Mouse (Mus musculus): ENCODE measurements at regions not wholly inside any gene's neighbourhood (a gene's known extent, or its start where the extent isn't known, plus 50 kb on each side); places are given as distances from the start of the nearest gene placed in this dataset.

GRCm38 (mm10) chr1:166796362-166796925, 114.8 kb upstream of the Fmo9 start:
- no peak for TF ChIP-seq CTCF (IDR thresholded peaks at IDR 0.05; ENCODE audit: extremely low read depth, insufficient read depth, low read length)
- no peak for TF ChIP-seq POLR2A (IDR thresholded peaks at IDR 0.05; ENCODE audit: extremely low read depth, insufficient read depth, low read length)

Measured in cortical plate, adult 2 months (tissue).